7 mouse cellular contexts compared by ENCODE assay signal in the genomic region with DNA sequence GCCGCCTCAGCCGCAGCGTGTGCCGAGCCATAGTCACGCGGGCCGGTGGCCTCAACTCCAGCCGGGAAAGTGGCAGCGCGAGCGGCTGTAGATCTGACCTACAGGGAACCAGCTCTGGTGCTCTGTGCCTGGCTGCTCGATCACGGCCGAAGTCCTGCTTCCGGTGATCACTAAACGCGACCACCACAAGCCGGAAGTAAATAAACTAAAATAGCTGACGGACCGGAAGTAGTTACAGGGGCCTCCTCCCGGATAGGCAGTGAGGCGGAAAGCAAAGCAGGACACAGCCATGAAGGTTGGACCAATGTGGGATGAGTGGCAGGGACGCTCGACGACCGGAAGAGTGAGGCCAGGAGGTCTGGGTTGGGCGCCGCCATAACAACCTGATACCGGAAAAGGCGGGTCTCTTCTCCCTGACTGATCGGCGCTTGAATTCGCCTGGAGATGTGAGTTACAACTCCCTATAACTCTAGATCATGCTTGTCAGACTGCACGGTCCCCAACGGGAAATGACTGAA. TPM values are rescaled to one million over a fixed set of nuclear protein-coding genes. Genes with fewer than 3 reads are reported as not detected.
DNase-seq lines count a peak whose midpoint lies in the region; ATAC-seq lines count a peak whose summit lies in the region.

TSS of gene Chchd5 (plus strand) at position 289 of the 518 bp plus-strand sequence.

- peak within 1 kb of the TSS; percentile 68 for H3K4me3 ChIP-seq in intestine, embryonic 15.5 days (replicated peaks)
- H3K4me3 ChIP-seq in midbrain, embryonic 10.5 days, result peak within 1 kb of the TSS; percentile 73

- peaks cover 12% of the 10 kb centered on the region; the same call in 1 of the 2 replicates for H3K4me1 ChIP-seq in intestine, embryonic 15.5 days (replicated peaks)
- peaks cover 21% of the 10 kb centered on the region for H3K4me1 ChIP-seq in midbrain, embryonic 10.5 days

- H3K4me2 ChIP-seq in intestine, embryonic 15.5 days (replicated peaks), result peak within 1 kb of the TSS; percentile 69

- ATAC-seq in intestine, embryonic 15.5 days, result peak; percentile 100

- under 1% methylated on average over 35 of the region's 35 CpGs for WGBS in intestine, embryonic 15.5 days
- WGBS in midbrain, embryonic 10.5 days, result under 1% methylated on average over 35 of the region's 35 CpGs

- peaks cover 45% of the 10 kb centered on the region for H3K36me3 ChIP-seq in intestine, embryonic 15.5 days
- peaks cover 77% of the 10 kb centered on the region for H3K36me3 ChIP-seq in midbrain, embryonic 10.5 days

- peak within 1 kb of the TSS; percentile 94 for H3K27ac ChIP-seq in intestine, embryonic 15.5 days
- H3K27ac ChIP-seq in midbrain, embryonic 10.5 days (replicated peaks), result peak within 1 kb of the TSS; percentile 88

- peak; percentile 95 for DNase-seq in adrenal gland, adult 2 months
- DNase-seq in embryo, embryonic 11.5 days (ENCODE audit: low read depth, low spot score), result peak; percentile 91
- DNase-seq in gastrocnemius, postnatal 36 days, result peak; percentile 84 to 85
- peak; percentile 92 to 99 for DNase-seq in left cerebral cortex, postnatal 25 days (ENCODE audit: low spot score in 2 of 2)
- peak; percentile 95 for DNase-seq in midbrain, embryonic 10.5 days (ENCODE audit: low spot score)
- peak; percentile 79 for DNase-seq in right cerebral cortex, postnatal 4 days

- H3K27me3 ChIP-seq in intestine, embryonic 15.5 days (replicated peaks), result no peaks in the 10 kb centered on the region
- no peaks in the 10 kb centered on the region for H3K27me3 ChIP-seq in midbrain, embryonic 10.5 days (ENCODE audit: low read depth, poor library complexity, severe bottlenecking)

- no peaks in the 10 kb centered on the region for H3K9me3 ChIP-seq in intestine, embryonic 15.5 days
- peaks cover 21% of the 10 kb centered on the region; the same call in 1 of the 2 replicates for H3K9me3 ChIP-seq in midbrain, embryonic 10.5 days (replicated peaks)

- H3K9ac ChIP-seq in intestine, embryonic 15.5 days, result peak within 1 kb of the TSS; percentile 75

- intact Hi-C loops in gastrocnemius, postnatal 36 days (cut with DNase I), result no loop called here
- intact Hi-C loops in left cerebral cortex, postnatal 25 days (cut with DNase I), result loop anchor here (1.0 to 5.0 kb wide), 3 partner anchors 28 to 128 kb away; partner anchors contain the start of gene Slc20a1

RNA-seq across cellular contexts. Expression of gene Chchd5, which starts in this region (rescaled TPM):
- total RNA-seq in adrenal gland, adult 2 months (2021), result 10 to 100 TPM; 22.5 to 27.3 TPM
- 84.8 and 107 TPM in 2 replicates for polyA plus RNA-seq in adrenal gland, adult 2 months (2012; rRNA removed)
- 1 to 10 TPM; 8.4 to 8.7 TPM for total RNA-seq in gastrocnemius, postnatal 36 days (2021)
- 24.5 and 25.6 TPM in 2 replicates for polyA plus RNA-seq in intestine, embryonic 15.5 days (2015; fragmentation: Nextera tagmentation; extraction: Ambion mirVana)
- total RNA-seq in left cerebral cortex, postnatal 25 days (2021), result 10 to 100 TPM; 10.9 to 11.3 TPM
- 28.7 and 31.6 TPM in 2 replicates for polyA plus RNA-seq in midbrain, embryonic 10.5 days (2016; fragmentation: Nextera tagmentation; extraction: Ambion mirVana)

Comparison
In these comparisons a context has a peak if more than half of its experiments do, and no peak if none do; other contexts are left out.
1. Peak in every context shown above with its lines: DNase-seq, ATAC-seq, H3K4me3 ChIP-seq and H3K27ac ChIP-seq.